Mouse (Mus musculus) liver, embryonic 14.5 days (tissue): ENCODE results near the gene Tox2.

Experiments used
- CTCF ChIP-seq: IDR thresholded peaks from 2 replicates; pipeline ENCODE4 v1.5.1; 2016; ENCODE audit warnings: antibody characterized with exemption, low read depth, control low read depth
- EP300 ChIP-seq: IDR thresholded peaks from 2 replicates; pipeline ENCODE4 v1.6.1; 2016; ENCODE audit warnings: antibody characterized with exemption, low read depth

DNA sequence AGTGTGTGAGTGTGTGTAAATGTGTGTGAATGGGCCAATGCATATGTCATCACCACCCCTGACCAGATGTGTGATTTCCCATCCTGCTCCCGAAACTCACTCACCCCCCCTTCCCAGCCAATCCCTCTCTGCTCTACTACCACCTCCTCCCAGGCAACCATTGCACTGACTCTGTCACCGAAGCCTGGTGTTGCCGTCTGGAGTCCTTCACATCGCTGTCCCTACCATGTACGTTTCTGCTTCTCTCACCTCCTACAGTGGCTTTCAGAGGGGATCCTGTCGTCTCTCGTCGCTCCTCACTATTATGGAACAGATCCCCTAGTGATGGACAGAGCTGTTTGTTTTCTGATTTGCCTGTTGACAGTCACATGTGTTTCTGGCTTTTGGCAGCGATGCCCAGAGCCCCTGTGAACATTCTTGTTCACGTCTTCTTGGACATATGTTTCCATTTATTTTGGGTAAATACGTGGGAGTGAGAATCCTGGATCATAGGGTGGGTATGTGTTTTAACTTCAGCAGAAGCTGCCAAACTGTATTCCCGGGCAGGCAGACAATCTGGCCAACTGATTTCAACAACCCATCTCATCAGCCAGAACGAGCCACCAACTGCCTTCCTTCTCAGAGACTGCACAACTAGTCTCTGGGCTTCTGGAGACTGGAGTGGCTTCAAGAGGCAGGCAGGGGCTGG lies 129.6 kb downstream of the Tox2 start:
- no peak for TF ChIP-seq CTCF
- TF ChIP-seq EP300, result no peak
